Mouse (Mus musculus): ENCODE data around the gene Pitpnc1. TPM values are rescaled to one million over a fixed set of nuclear protein-coding genes. Genes with fewer than 3 reads are reported as not detected.

Gene Pitpnc1
- polyA plus RNA-seq, 1 experiment, result 18.5 TPM

DNA sequence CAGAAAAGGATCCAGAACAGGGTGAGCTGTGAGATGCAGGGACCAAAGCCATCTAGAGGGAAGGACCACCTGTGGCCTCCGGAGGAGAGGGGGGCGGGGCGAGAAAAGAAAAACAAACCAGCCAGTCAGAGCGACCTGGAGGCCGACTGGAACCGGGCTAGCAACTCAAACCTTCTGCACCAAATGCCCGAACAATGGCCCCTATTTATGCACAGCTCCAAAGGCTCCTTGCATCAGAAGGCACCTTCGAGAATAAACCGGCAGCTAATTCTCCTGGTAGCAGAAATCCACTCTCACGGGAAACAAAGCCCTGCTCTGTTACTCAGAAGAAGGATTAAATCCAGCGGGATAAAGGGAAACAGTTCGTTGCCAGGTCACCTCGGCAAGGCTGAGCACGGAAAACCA is 57.2 kb downstream of the Pitpnc1 start:
- H3K4me3 ChIP-seq (ENCODE audit: insufficient read depth, low read depth, low read length), result peak overlapping the region; percentile 7
- peaks cover 36% of the 10 kb centered on the region; the same call in 1 of the 2 replicates for H3K4me1 ChIP-seq (ENCODE audit: control insufficient read depth, insufficient read depth, low read length)
- no peaks in the 10 kb centered on the region for H3K27me3 ChIP-seq (replicated peaks; ENCODE audit: control insufficient read depth, insufficient read depth, low read length)
- TF ChIP-seq CTCF (conservative IDR thresholded peaks at IDR 0.05; ENCODE audit: insufficient read depth, insufficient read length, low read depth, low read length), result no peak
- TF ChIP-seq POLR2A (IDR thresholded peaks at IDR 0.05; ENCODE audit: low read depth, low read length), result no peak
- no peaks in the 10 kb centered on the region for H3K36me3 ChIP-seq (ENCODE audit: control insufficient read depth, insufficient read depth, low read length)
- 15% methylated on average over 14 of the region's 14 CpGs for WGBS
- peak; percentile 51 for DNase-seq
- 0 out of 2 replicates have a peak overlapping the region, but pooled peaks have one; percentile 12 for H3K27ac ChIP-seq (ENCODE audit: insufficient read depth, low read depth, low read length)

DNA sequence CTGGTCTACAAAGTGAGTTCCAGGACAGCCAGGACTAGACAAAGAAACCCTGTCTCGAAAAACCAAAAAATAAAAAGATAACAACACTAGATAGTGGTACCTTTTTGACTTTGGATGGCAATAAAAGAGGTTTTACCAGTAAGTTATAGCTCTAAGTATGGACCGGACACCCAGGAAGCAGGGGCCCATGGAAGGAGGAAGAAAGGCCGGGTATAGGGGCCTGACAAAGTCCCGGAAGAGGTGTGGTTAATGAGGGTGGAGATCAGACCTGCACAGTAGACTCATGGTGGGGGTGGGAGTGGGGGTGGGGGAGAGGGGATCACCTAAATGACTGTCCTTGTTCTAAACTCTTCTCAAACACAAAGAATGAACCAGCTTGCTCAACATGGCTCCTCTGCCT is 58.4 kb downstream of the Pitpnc1 start:
- no peak overlapping the region for H3K27ac ChIP-seq (ENCODE audit: insufficient read depth, low read depth, low read length)
- 90% methylated on average over 4 of the region's 4 CpGs for whole genome bisulfite sequencing
- H3K36me3 ChIP-seq (ENCODE audit: control insufficient read depth, insufficient read depth, low read length), result no peaks in the 10 kb centered on the region
- H3K27me3 ChIP-seq (replicated peaks; ENCODE audit: control insufficient read depth, insufficient read depth, low read length), result no peaks in the 10 kb centered on the region
- no peak for DNase-seq
- H3K4me3 ChIP-seq (ENCODE audit: insufficient read depth, low read depth, low read length), result no peak overlapping the region
- TF ChIP-seq POLR2A (IDR thresholded peaks at IDR 0.05; ENCODE audit: low read depth, low read length) (no peak), CTCF (conservative IDR thresholded peaks at IDR 0.05; ENCODE audit: insufficient read depth, insufficient read length, low read depth, low read length) (no peak)
- peaks cover 31% of the 10 kb centered on the region; the same call in 1 of the 2 replicates for H3K4me1 ChIP-seq (ENCODE audit: control insufficient read depth, insufficient read depth, low read length)

DNA sequence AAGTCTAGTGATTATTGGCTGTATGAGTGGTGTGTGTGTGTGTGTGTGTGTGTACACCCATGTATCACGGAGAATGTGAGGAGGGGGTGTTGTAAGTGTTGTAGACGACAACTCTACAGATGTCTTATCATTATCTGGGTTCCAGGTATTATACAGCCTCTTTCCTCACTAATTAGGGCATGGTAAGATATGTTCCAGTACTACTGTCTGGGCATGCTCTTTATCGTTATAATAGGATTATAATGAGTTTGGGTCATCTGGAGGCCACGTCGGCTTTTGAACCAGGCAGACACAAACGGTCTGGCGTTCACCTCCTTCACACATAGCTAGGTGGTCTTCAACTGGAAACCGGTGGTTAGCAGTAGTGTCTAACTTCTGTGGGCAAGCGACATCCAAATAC is 58.9 kb downstream of the Pitpnc1 start:
- Histone ChIP-seq H3K36me3 (ENCODE audit: control insufficient read depth, insufficient read depth, low read length) (no peaks in the 10 kb centered on the region), H3K4me3 (ENCODE audit: insufficient read depth, low read depth, low read length) (no peak overlapping the region), H3K27me3 (replicated peaks; ENCODE audit: control insufficient read depth, insufficient read depth, low read length) (no peaks in the 10 kb centered on the region), H3K4me1 (ENCODE audit: control insufficient read depth, insufficient read depth, low read length) (peaks cover 30% of the 10 kb centered on the region; the same call in 1 of the 2 replicates), H3K27ac (ENCODE audit: insufficient read depth, low read depth, low read length) (no peak overlapping the region)
- WGBS, result 68% methylated on average over 9 of the region's 9 CpGs
- DNase-seq, result no peak
- TF ChIP-seq POLR2A (IDR thresholded peaks at IDR 0.05; ENCODE audit: low read depth, low read length), result no peak
- no peak for TF ChIP-seq CTCF (conservative IDR thresholded peaks at IDR 0.05; ENCODE audit: insufficient read depth, insufficient read length, low read depth, low read length)

DNA sequence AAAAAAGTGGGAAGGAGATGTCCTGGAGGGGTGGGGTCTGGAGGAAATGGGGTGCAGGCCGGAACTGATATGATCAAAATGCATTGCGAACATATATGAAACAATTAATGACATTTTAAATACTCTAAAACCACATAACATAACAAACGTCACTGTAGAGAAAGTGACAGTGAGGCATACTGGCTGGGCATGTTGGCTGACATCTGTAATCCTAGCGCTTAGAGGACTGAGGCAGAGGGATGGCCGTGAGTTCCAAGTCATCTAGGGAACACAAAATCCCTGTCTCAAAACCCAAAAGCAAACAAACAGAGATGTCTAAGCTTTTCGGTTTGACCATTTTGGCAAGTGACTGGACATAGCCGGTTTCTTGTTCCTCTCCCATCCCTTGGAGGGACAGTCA is 59.7 kb downstream of the Pitpnc1 start:
- H3K27ac ChIP-seq (ENCODE audit: insufficient read depth, low read depth, low read length), result no peak overlapping the region
- H3K4me3 ChIP-seq (ENCODE audit: insufficient read depth, low read depth, low read length), result no peak overlapping the region
- H3K36me3 ChIP-seq (ENCODE audit: control insufficient read depth, insufficient read depth, low read length), result no peaks in the 10 kb centered on the region
- no peak for DNase-seq
- H3K27me3 ChIP-seq (replicated peaks; ENCODE audit: control insufficient read depth, insufficient read depth, low read length), result no peaks in the 10 kb centered on the region
- TF ChIP-seq CTCF (conservative IDR thresholded peaks at IDR 0.05; ENCODE audit: insufficient read depth, insufficient read length, low read depth, low read length) (no peak), POLR2A (IDR thresholded peaks at IDR 0.05; ENCODE audit: low read depth, low read length) (no peak)
- 71% methylated on average over 7 of the region's 7 CpGs for whole genome bisulfite sequencing
- peaks cover 26% of the 10 kb centered on the region; the same call in 1 of the 2 replicates for H3K4me1 ChIP-seq (ENCODE audit: control insufficient read depth, insufficient read depth, low read length)

DNA sequence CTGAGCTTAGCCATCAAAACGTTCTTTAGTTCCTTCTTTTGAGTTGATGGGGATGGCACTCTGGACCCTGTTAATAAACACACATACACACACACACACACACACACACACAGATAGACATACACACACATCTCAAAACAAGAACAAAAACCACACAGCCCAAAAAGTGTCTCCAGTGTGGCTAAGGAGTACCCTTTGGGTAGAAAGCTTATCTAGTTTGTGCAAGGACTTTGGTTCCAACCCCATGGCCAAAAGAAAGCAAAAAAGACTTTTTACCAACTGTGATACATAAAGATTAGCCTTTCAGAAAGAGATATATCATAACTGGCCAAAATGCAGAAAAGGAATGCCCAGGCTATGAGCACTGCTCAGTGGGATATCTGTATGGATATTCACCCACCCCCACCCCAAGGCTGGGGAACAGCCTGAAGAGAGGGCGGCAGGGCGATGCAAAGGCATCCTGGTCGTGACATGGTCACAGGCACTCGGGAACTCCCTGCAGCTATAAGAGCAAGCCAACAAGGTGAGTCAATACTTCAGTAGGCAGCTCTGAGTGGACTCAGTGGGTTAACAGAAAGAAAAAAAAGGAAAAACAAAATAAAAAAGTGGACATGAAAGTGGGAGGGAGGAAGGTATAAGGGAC is 60.3 kb downstream of the Pitpnc1 start:
- Histone ChIP-seq H3K36me3 (ENCODE audit: control insufficient read depth, insufficient read depth, low read length) (no peaks in the 10 kb centered on the region), H3K4me1 (ENCODE audit: control insufficient read depth, insufficient read depth, low read length) (peaks cover 29% of the 10 kb centered on the region; the same call in 1 of the 2 replicates), H3K27ac (ENCODE audit: insufficient read depth, low read depth, low read length) (no peak overlapping the region), H3K4me3 (ENCODE audit: insufficient read depth, low read depth, low read length) (no peak overlapping the region), H3K27me3 (replicated peaks; ENCODE audit: control insufficient read depth, insufficient read depth, low read length) (no peaks in the 10 kb centered on the region)
- 60% methylated on average over 5 of the region's 5 CpGs for WGBS
- no peak for DNase-seq
- TF ChIP-seq CTCF (conservative IDR thresholded peaks at IDR 0.05; ENCODE audit: insufficient read depth, insufficient read length, low read depth, low read length) (no peak), POLR2A (IDR thresholded peaks at IDR 0.05; ENCODE audit: low read depth, low read length) (no peak)

DNA sequence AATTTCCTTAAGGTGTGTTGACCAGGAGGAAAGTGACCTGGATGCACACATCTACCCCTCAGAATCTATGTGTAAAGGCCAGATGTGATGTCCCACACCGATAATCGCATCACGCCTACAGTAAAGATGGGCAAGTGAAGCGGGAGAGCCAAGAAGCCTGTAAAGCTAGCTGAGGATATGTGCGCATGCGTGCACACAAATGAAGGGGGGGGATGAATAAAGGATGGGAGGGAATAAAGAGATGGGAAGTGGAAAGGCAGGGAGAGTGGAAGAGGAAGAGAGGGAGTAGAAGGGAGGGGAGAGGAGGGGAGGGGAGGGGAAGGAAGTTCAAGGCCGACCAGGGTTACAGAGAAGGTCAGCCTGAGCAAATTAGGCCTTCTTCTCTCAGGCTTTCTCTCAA is 61.6 kb downstream of the Pitpnc1 start:
- H3K27ac ChIP-seq (ENCODE audit: insufficient read depth, low read depth, low read length), result no peak overlapping the region
- 86% methylated on average over 7 of the region's 7 CpGs for WGBS

DNA sequence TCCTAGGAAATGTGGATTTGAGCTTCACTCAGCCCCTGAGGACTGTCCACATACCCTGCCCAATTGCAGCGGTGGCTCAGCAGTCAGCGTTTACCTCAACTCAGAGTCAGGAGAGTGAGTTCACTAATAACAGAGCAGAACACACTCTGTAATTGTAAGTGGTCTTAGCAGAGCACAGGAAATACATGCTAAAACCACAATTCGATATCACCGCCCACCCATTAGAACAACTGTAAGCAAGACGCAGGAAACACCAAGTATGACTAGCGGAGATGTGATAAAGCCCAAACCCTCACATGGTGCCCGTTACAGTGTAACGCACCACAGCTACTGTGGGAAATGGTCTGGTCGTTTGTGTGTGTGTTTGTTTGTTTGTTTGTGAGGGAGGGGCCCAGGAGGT is 62.8 kb downstream of the Pitpnc1 start:
- Histone ChIP-seq H3K4me3 (ENCODE audit: insufficient read depth, low read depth, low read length) (no peak overlapping the region), H3K27ac (ENCODE audit: insufficient read depth, low read depth, low read length) (no peak overlapping the region), H3K4me1 (ENCODE audit: control insufficient read depth, insufficient read depth, low read length) (peaks cover 25% of the 10 kb centered on the region; the same call in 1 of the 2 replicates), H3K36me3 (ENCODE audit: control insufficient read depth, insufficient read depth, low read length) (no peaks in the 10 kb centered on the region), H3K27me3 (replicated peaks; ENCODE audit: control insufficient read depth, insufficient read depth, low read length) (no peaks in the 10 kb centered on the region)
- 84% methylated on average over 9 of the region's 9 CpGs for WGBS
- no peak for DNase-seq
- TF ChIP-seq POLR2A (IDR thresholded peaks at IDR 0.05; ENCODE audit: low read depth, low read length) (no peak), CTCF (conservative IDR thresholded peaks at IDR 0.05; ENCODE audit: insufficient read depth, insufficient read length, low read depth, low read length) (no peak)

More for the DNA sequence above, 61.6 kb downstream of the Pitpnc1 start:
- Histone ChIP-seq H3K36me3 (ENCODE audit: control insufficient read depth, insufficient read depth, low read length) (no peaks in the 10 kb centered on the region), H3K4me1 (ENCODE audit: control insufficient read depth, insufficient read depth, low read length) (peaks cover 30% of the 10 kb centered on the region; the same call in 1 of the 2 replicates), H3K4me3 (ENCODE audit: insufficient read depth, low read depth, low read length) (no peak overlapping the region), H3K27me3 (replicated peaks; ENCODE audit: control insufficient read depth, insufficient read depth, low read length) (no peaks in the 10 kb centered on the region)
- TF ChIP-seq CTCF (conservative IDR thresholded peaks at IDR 0.05; ENCODE audit: insufficient read depth, insufficient read length, low read depth, low read length) (no peak), POLR2A (IDR thresholded peaks at IDR 0.05; ENCODE audit: low read depth, low read length) (no peak)
- no peak for DNase-seq
